In genomic region chr3:107238471-107238980, GRCm38 (mm10) we compare ENCODE assay signal across 27 mouse cellular contexts. TPM values are rescaled to one million over a fixed set of nuclear protein-coding genes. Genes with fewer than 3 reads are reported as not detected.
DNase-seq lines count a peak whose midpoint lies in the region; ATAC-seq and TF ChIP-seq lines count a peak whose summit lies in the region.
"Had no signal": no experiment of that assay in that cellular context is flagged by ENCODE, and none has a peak within 500 bp of the region (broad histone marks: within the 10 kb centered on the region; RNA-seq: fewer than 3 reads in every experiment).

No protein-coding gene starts in this region.

- H3K4me2 ChIP-seq in kidney, embryonic 15.5 days = no peak overlapping the region
- H3K4me2 ChIP-seq in liver, postnatal 0 days (ENCODE audit: low read depth, low read length) = peak overlapping the region; percentile 54
- H3K4me2 ChIP-seq in liver, embryonic 11.5 days = no peak overlapping the region
- H3K4me2 ChIP-seq: heart, embryonic 11.5 days; hindbrain, embryonic 12.5 days; hindbrain, embryonic 15.5 days had no signal

- no peak for TF ChIP-seq CTCF in liver, postnatal 0 days (IDR thresholded peaks at IDR 0.05; ENCODE audit: low read depth)

- H3K27me3 ChIP-seq in kidney, embryonic 15.5 days = no peaks in the 10 kb centered on the region
- no peaks in the 10 kb centered on the region for H3K27me3 ChIP-seq in liver, postnatal 0 days (ENCODE audit: insufficient read depth, low read length)
- no peaks in the 10 kb centered on the region for H3K27me3 ChIP-seq in liver, embryonic 11.5 days (replicated peaks; ENCODE audit: control insufficient read depth, insufficient read depth, low read length)
- H3K27me3 ChIP-seq: hindbrain, embryonic 15.5 days had no signal

- no peaks in the 10 kb centered on the region for H3K4me1 ChIP-seq in kidney, embryonic 15.5 days
- H3K4me1 ChIP-seq in liver, postnatal 0 days (ENCODE audit: insufficient read depth) = peaks cover 7% of the 10 kb centered on the region; the same call in 1 of the 2 replicates
- no peaks in the 10 kb centered on the region for H3K4me1 ChIP-seq in liver, embryonic 11.5 days (replicated peaks; ENCODE audit: control insufficient read depth, insufficient read depth, low read length)

- TF ChIP-seq EP300 in liver, postnatal 0 days (IDR thresholded peaks at IDR 0.05; ENCODE audit: low read depth) = no peak

- 0 out of 2 replicates have a peak, but pooled peaks have one; percentile 11 for ATAC-seq in kidney, embryonic 15.5 days (replicated peaks; ENCODE audit: low FRiP score)
- ATAC-seq in liver, postnatal 0 days = 0 out of 2 replicates have a peak, but pooled peaks have one; percentile 17
- no peak for ATAC-seq in liver, embryonic 11.5 days (replicated peaks; ENCODE audit: low FRiP score)
- ATAC-seq: activated CD4-positive, CD25-positive, alpha-beta regulatory T cell, adult 4 months; forebrain, embryonic 14.5 days; forebrain, postnatal 0 days had no signal

- peak; percentile 26 for DNase-seq in kidney, adult 11 months
- no peak for DNase-seq in kidney, postnatal 14 days
- no peak for DNase-seq in kidney, adult 18-20 months
- no peak for DNase-seq in liver, postnatal 0 days
- no peak for DNase-seq in liver, embryonic 11.5 days (ENCODE audit: low spot score)
- DNase-seq: adrenal gland, adult 8-10 months; adrenal gland, postnatal 25 days; cerebellum, adult 11-12 months; cerebellum, adult 8-10 months; cerebellum, postnatal 14 days; forebrain, postnatal 0 days; gastrocnemius, adult 2 months; gastrocnemius, postnatal 14 days; heart, adult 11 months had no signal

- no peaks in the 10 kb centered on the region for H3K36me3 ChIP-seq in kidney, embryonic 15.5 days
- no peaks in the 10 kb centered on the region for H3K36me3 ChIP-seq in liver, postnatal 0 days (replicated peaks; ENCODE audit: insufficient read depth, low read length)
- no peaks in the 10 kb centered on the region for H3K36me3 ChIP-seq in liver, embryonic 11.5 days (ENCODE audit: control insufficient read depth, insufficient read depth, low read length)
- H3K36me3 ChIP-seq: hindbrain, embryonic 12.5 days; hindbrain, embryonic 15.5 days had no signal

- H3K27ac ChIP-seq in kidney, embryonic 15.5 days = no peak overlapping the region
- 0 out of 2 replicates have a peak overlapping the region, but pooled peaks have one; percentile 1 for H3K27ac ChIP-seq in liver, postnatal 0 days (ENCODE audit: low read depth)
- H3K27ac ChIP-seq in liver, embryonic 11.5 days (ENCODE audit: low read depth, low read length) = no peak overlapping the region
- H3K27ac ChIP-seq: gastrocnemius, adult 2 months; hindbrain, embryonic 12.5 days; hindbrain, embryonic 15.5 days had no signal

- H3K9me3 ChIP-seq in kidney, embryonic 15.5 days (replicated peaks) = no peaks in the 10 kb centered on the region
- no peaks in the 10 kb centered on the region for H3K9me3 ChIP-seq in liver, postnatal 0 days (ENCODE audit: low read length)
- H3K9me3 ChIP-seq in liver, embryonic 11.5 days (ENCODE audit: control insufficient read depth, low read length) = no peaks in the 10 kb centered on the region
- H3K9me3 ChIP-seq: hindbrain, embryonic 12.5 days; hindbrain, embryonic 15.5 days had no signal

- H3K4me3 ChIP-seq in kidney, embryonic 15.5 days (replicated peaks) = no peak overlapping the region
- 0 out of 2 replicates have a peak overlapping the region, but pooled peaks have one; percentile 10 for H3K4me3 ChIP-seq in liver, postnatal 0 days (ENCODE audit: low read depth, low read length)
- no peak overlapping the region for H3K4me3 ChIP-seq in liver, embryonic 11.5 days (ENCODE audit: low read depth, low read length)
- H3K4me3 ChIP-seq: gastrocnemius, adult 2 months; hindbrain, embryonic 12.5 days; hindbrain, embryonic 15.5 days had no signal

- H3K9ac ChIP-seq in kidney, embryonic 15.5 days = no peak overlapping the region
- H3K9ac ChIP-seq in liver, postnatal 0 days (replicated peaks) = no peak overlapping the region
- no peak overlapping the region for H3K9ac ChIP-seq in liver, embryonic 11.5 days (ENCODE audit: low read depth, low read length)
- H3K9ac ChIP-seq: forebrain, postnatal 0 days; hindbrain, embryonic 12.5 days; hindbrain, embryonic 15.5 days had no signal

- WGBS in kidney, embryonic 15.5 days = 81% methylated on average over 8 of the region's 8 CpGs
- 74% methylated on average over 8 of the region's 8 CpGs for whole genome bisulfite sequencing in liver, postnatal 0 days (ENCODE audit: insufficient replicate concordance)
- 78% methylated on average over 8 of the region's 8 CpGs for WGBS in liver, embryonic 11.5 days

RNA-seq across cellular contexts. Expression of gene Prok1, which starts 1.0 kb away (rescaled TPM):
- not detected in 2 replicates for polyA plus RNA-seq in kidney, embryonic 15.5 days (2015; fragmentation: Nextera tagmentation; extraction: Ambion mirVana)
- 9.8 and 10.5 TPM in 2 replicates for polyA plus RNA-seq in liver, postnatal 0 days (2015; fragmentation: Nextera tagmentation; extraction: Ambion mirVana)
- not detected in 2 replicates for polyA plus RNA-seq in liver, embryonic 11.5 days (2014; fragmentation: Nextera tagmentation; extraction: Ambion mirVana)
- polyA plus RNA-seq: embryonic facial prominence, embryonic 11.5 days; embryonic facial prominence, embryonic 14.5 days; forebrain, embryonic 11.5 days; forebrain, embryonic 14.5 days; heart, embryonic 11.5 days; heart, embryonic 14.5 days; heart, postnatal 0 days; hindbrain, embryonic 12.5 days; hindbrain, embryonic 15.5 days had no signal

RNA-seq across cellular contexts. Expression of gene A630076J17Rik, which starts 8.1 kb away (rescaled TPM):
- not detected in 2 replicates for polyA plus RNA-seq in kidney, embryonic 15.5 days (2015; fragmentation: Nextera tagmentation; extraction: Ambion mirVana)
- 0.24 and 0.26 TPM in 2 replicates for polyA plus RNA-seq in liver, postnatal 0 days (2015; fragmentation: Nextera tagmentation; extraction: Ambion mirVana)
- not detected in 2 replicates for polyA plus RNA-seq in liver, embryonic 11.5 days (2014; fragmentation: Nextera tagmentation; extraction: Ambion mirVana)
- polyA plus RNA-seq: activated CD4-positive, CD25-positive, alpha-beta regulatory T cell, adult 4 months; brain, embryonic 14.5 days; embryonic facial prominence, embryonic 14.5 days; forebrain, embryonic 11.5 days; forebrain, embryonic 14.5 days; forebrain, postnatal 0 days; frontal cortex, adult 2 months; heart, embryonic 11.5 days; hindbrain, embryonic 12.5 days had no signal

RNA-seq across cellular contexts. Expression of gene Cym, which starts 17.0 kb away (rescaled TPM):
- 0.17 TPM in 1 of 2 replicates, not detected in the other for polyA plus RNA-seq in kidney, embryonic 15.5 days (2015; fragmentation: Nextera tagmentation; extraction: Ambion mirVana)
- 3.9 and 4.2 TPM in 2 replicates for polyA plus RNA-seq in liver, postnatal 0 days (2015; fragmentation: Nextera tagmentation; extraction: Ambion mirVana)
- 0.14 and 0.27 TPM in 2 replicates for polyA plus RNA-seq in liver, embryonic 11.5 days (2014; fragmentation: Nextera tagmentation; extraction: Ambion mirVana)
- polyA plus RNA-seq: embryonic facial prominence, embryonic 11.5 days; embryonic facial prominence, embryonic 14.5 days; forebrain, embryonic 11.5 days; forebrain, embryonic 14.5 days; forebrain, postnatal 0 days; hindbrain, embryonic 12.5 days had no signal

RNA-seq across cellular contexts. Expression of gene Lamtor5, which starts 40.1 kb away (rescaled TPM):
- 192 and 199 TPM in 2 replicates for polyA plus RNA-seq in kidney, embryonic 15.5 days (2015; fragmentation: Nextera tagmentation; extraction: Ambion mirVana)
- polyA plus RNA-seq in liver, postnatal 0 days (2015; fragmentation: Nextera tagmentation; extraction: Ambion mirVana) = 94.0 and 99.8 TPM in 2 replicates
- polyA plus RNA-seq in liver, embryonic 11.5 days (2014; fragmentation: Nextera tagmentation; extraction: Ambion mirVana) = 172 and 185 TPM in 2 replicates

RNA-seq across cellular contexts. Expression of gene Slc16a4, which starts 52.5 kb away (rescaled TPM):
- 8.3 and 9.8 TPM in 2 replicates for polyA plus RNA-seq in kidney, embryonic 15.5 days (2015; fragmentation: Nextera tagmentation; extraction: Ambion mirVana)
- 0.14 and 0.27 TPM in 2 replicates for polyA plus RNA-seq in liver, postnatal 0 days (2015; fragmentation: Nextera tagmentation; extraction: Ambion mirVana)
- 1.4 and 1.9 TPM in 2 replicates for polyA plus RNA-seq in liver, embryonic 11.5 days (2014; fragmentation: Nextera tagmentation; extraction: Ambion mirVana)

Comparison
In these comparisons a context has a peak if more than half of its experiments do, and no peak if none do; other contexts are left out.
1. RNA of gene Prok1, which starts 1.0 kb away (polyA plus RNA-seq): 9.8 to 10.5 TPM in liver, postnatal 0 days; not detected in kidney, embryonic 15.5 days and not detected in liver, embryonic 11.5 days; every median in the first group is over 10 times any median in the second.